Mouse (Mus musculus): ENCODE results near the gene Bckdhb. TPM values are rescaled to one million over a fixed set of nuclear protein-coding genes. Genes with fewer than 3 reads are reported as not detected.

Bckdhb gene
- polyA plus RNA-seq, 1 experiment from 2014 or later: 35.6 TPM

- 84% methylated on average over 12 of the region's 12 CpGs for WGBS
- H3K27ac ChIP-seq (ENCODE audit: low read depth, low read length): no peak overlapping the region
- no peak overlapping the region for H3K4me2 ChIP-seq (ENCODE audit: low read length)
- no peaks in the 10 kb centered on the region for H3K36me3 ChIP-seq (ENCODE audit: control insufficient read depth, insufficient read depth, low read length)
- H3K27me3 ChIP-seq (replicated peaks; ENCODE audit: control insufficient read depth, insufficient read depth, low read length): no peaks in the 10 kb centered on the region
- no peaks in the 10 kb centered on the region for H3K9me3 ChIP-seq (replicated peaks; ENCODE audit: control insufficient read depth, low read length)
- H3K9ac ChIP-seq (ENCODE audit: low read length): no peak overlapping the region
- peaks cover 12% of the 10 kb centered on the region for H3K4me1 ChIP-seq (ENCODE audit: control insufficient read depth, insufficient read depth, low read length)
- H3K4me3 ChIP-seq (ENCODE audit: low read depth, low read length): no peak overlapping the region
- ATAC-seq: no peak
- no peak for DNase-seq (ENCODE audit: low spot score)
These were observed 188.1 kb downstream of the Bckdhb start for GRCm38 (mm10) chr9:84112842-84113568.

GRCm38 (mm10) chr9:84114254-84114653 is 189.3 kb downstream of the Bckdhb start:
- 90% methylated on average over 13 of the region's 13 CpGs for WGBS
- H3K36me3 ChIP-seq (ENCODE audit: control insufficient read depth, insufficient read depth, low read length): no peaks in the 10 kb centered on the region
- DNase-seq (ENCODE audit: low spot score) (no peak), ATAC-seq (no peak)
- H3K4me2 ChIP-seq (ENCODE audit: low read length): no peak overlapping the region
- no peak overlapping the region for H3K27ac ChIP-seq (ENCODE audit: low read depth, low read length)
- H3K9ac ChIP-seq (ENCODE audit: low read length): no peak overlapping the region
- H3K27me3 ChIP-seq (replicated peaks; ENCODE audit: control insufficient read depth, insufficient read depth, low read length): no peaks in the 10 kb centered on the region
- H3K4me3 ChIP-seq (ENCODE audit: low read depth, low read length): no peak overlapping the region
- H3K9me3 ChIP-seq (replicated peaks; ENCODE audit: control insufficient read depth, low read length): no peaks in the 10 kb centered on the region
- peaks cover 12% of the 10 kb centered on the region for H3K4me1 ChIP-seq (ENCODE audit: control insufficient read depth, insufficient read depth, low read length)

- Histone ChIP-seq H3K27me3 (replicated peaks; ENCODE audit: control insufficient read depth, insufficient read depth, low read length) (no peaks in the 10 kb centered on the region), H3K9me3 (replicated peaks; ENCODE audit: control insufficient read depth, low read length) (no peaks in the 10 kb centered on the region), H3K4me2 (ENCODE audit: low read length) (no peak overlapping the region), H3K9ac (ENCODE audit: low read length) (no peak overlapping the region), H3K4me3 (ENCODE audit: low read depth, low read length) (no peak overlapping the region), H3K27ac (ENCODE audit: low read depth, low read length) (no peak overlapping the region), H3K36me3 (ENCODE audit: control insufficient read depth, insufficient read depth, low read length) (no peaks in the 10 kb centered on the region), H3K4me1 (ENCODE audit: control insufficient read depth, insufficient read depth, low read length) (no peaks in the 10 kb centered on the region)
- 0 out of 2 replicates have a peak, but pooled peaks have one; percentile 52 for ATAC-seq
- no peak for DNase-seq (ENCODE audit: low spot score)
- WGBS: 85% methylated on average over 5 of the region's 5 CpGs
These were observed 192.4 kb downstream of the Bckdhb start for GRCm38 (mm10) chr9:84117337-84117736.

GRCm38 (mm10) chr9:84124996-84125395 is 200.1 kb downstream of the Bckdhb start:
- H3K4me3 ChIP-seq (ENCODE audit: low read depth, low read length): no peak overlapping the region
- DNase-seq (ENCODE audit: low spot score) (no peak), ATAC-seq (no peak)
- no peak overlapping the region for H3K4me2 ChIP-seq (ENCODE audit: low read length)
- H3K9me3 ChIP-seq (replicated peaks; ENCODE audit: control insufficient read depth, low read length): no peaks in the 10 kb centered on the region
- no peak overlapping the region for H3K27ac ChIP-seq (ENCODE audit: low read depth, low read length)
- H3K9ac ChIP-seq (ENCODE audit: low read length): no peak overlapping the region
- no peaks in the 10 kb centered on the region for H3K36me3 ChIP-seq (ENCODE audit: control insufficient read depth, insufficient read depth, low read length)
- 97% methylated on average over 5 of the region's 5 CpGs for WGBS
- H3K4me1 ChIP-seq (ENCODE audit: control insufficient read depth, insufficient read depth, low read length): no peaks in the 10 kb centered on the region
- no peaks in the 10 kb centered on the region for H3K27me3 ChIP-seq (replicated peaks; ENCODE audit: control insufficient read depth, insufficient read depth, low read length)

- Histone ChIP-seq H3K4me3 (ENCODE audit: low read depth, low read length) (no peak overlapping the region), H3K27ac (ENCODE audit: low read depth, low read length) (no peak overlapping the region), H3K9me3 (replicated peaks; ENCODE audit: control insufficient read depth, low read length) (no peaks in the 10 kb centered on the region), H3K4me2 (ENCODE audit: low read length) (no peak overlapping the region), H3K4me1 (ENCODE audit: control insufficient read depth, insufficient read depth, low read length) (no peaks in the 10 kb centered on the region), H3K27me3 (replicated peaks; ENCODE audit: control insufficient read depth, insufficient read depth, low read length) (no peaks in the 10 kb centered on the region), H3K36me3 (ENCODE audit: control insufficient read depth, insufficient read depth, low read length) (no peaks in the 10 kb centered on the region), H3K9ac (ENCODE audit: low read length) (no peak overlapping the region)
- 91% methylated on average over 6 of the region's 6 CpGs for whole genome bisulfite sequencing
- ATAC-seq (no peak), DNase-seq (ENCODE audit: low spot score) (no peak)
These were observed 205.4 kb downstream of the Bckdhb start for GRCm38 (mm10) chr9:84130338-84130737.

- Histone ChIP-seq H3K4me3 (ENCODE audit: low read depth, low read length) (no peak overlapping the region), H3K4me2 (ENCODE audit: low read length) (no peak overlapping the region), H3K4me1 (ENCODE audit: control insufficient read depth, insufficient read depth, low read length) (no peaks in the 10 kb centered on the region), H3K9ac (ENCODE audit: low read length) (no peak overlapping the region), H3K9me3 (replicated peaks; ENCODE audit: control insufficient read depth, low read length) (no peaks in the 10 kb centered on the region), H3K27ac (ENCODE audit: low read depth, low read length) (no peak overlapping the region), H3K27me3 (replicated peaks; ENCODE audit: control insufficient read depth, insufficient read depth, low read length) (no peaks in the 10 kb centered on the region), H3K36me3 (ENCODE audit: control insufficient read depth, insufficient read depth, low read length) (no peaks in the 10 kb centered on the region)
- whole genome bisulfite sequencing: 92% methylated on average over 12 of the region's 12 CpGs
- DNase-seq (ENCODE audit: low spot score): no peak
- no peak for ATAC-seq
These were observed 210.1 kb downstream of the Bckdhb start for GRCm38 (mm10) chr9:84135062-84135461.

GRCm38 (mm10) chr9:84137192-84137591 is 212.2 kb downstream of the Bckdhb start:
- ATAC-seq (no peak), DNase-seq (ENCODE audit: low spot score) (no peak)
- Histone ChIP-seq H3K36me3 (ENCODE audit: control insufficient read depth, insufficient read depth, low read length) (no peaks in the 10 kb centered on the region), H3K4me3 (ENCODE audit: low read depth, low read length) (no peak overlapping the region), H3K4me1 (ENCODE audit: control insufficient read depth, insufficient read depth, low read length) (no peaks in the 10 kb centered on the region), H3K27me3 (replicated peaks; ENCODE audit: control insufficient read depth, insufficient read depth, low read length) (no peaks in the 10 kb centered on the region), H3K9me3 (replicated peaks; ENCODE audit: control insufficient read depth, low read length) (no peaks in the 10 kb centered on the region), H3K4me2 (ENCODE audit: low read length) (no peak overlapping the region), H3K9ac (ENCODE audit: low read length) (no peak overlapping the region), H3K27ac (ENCODE audit: low read depth, low read length) (no peak overlapping the region)
- WGBS: 92% methylated on average over 6 of the region's 6 CpGs

GRCm38 (mm10) chr9:84148124-84148523 is 223.2 kb downstream of the Bckdhb start:
- ATAC-seq (no peak), DNase-seq (ENCODE audit: low spot score) (no peak)
- Histone ChIP-seq H3K4me3 (ENCODE audit: low read depth, low read length) (no peak overlapping the region), H3K27ac (ENCODE audit: low read depth, low read length) (no peak overlapping the region), H3K27me3 (replicated peaks; ENCODE audit: control insufficient read depth, insufficient read depth, low read length) (no peaks in the 10 kb centered on the region), H3K36me3 (ENCODE audit: control insufficient read depth, insufficient read depth, low read length) (no peaks in the 10 kb centered on the region), H3K4me1 (ENCODE audit: control insufficient read depth, insufficient read depth, low read length) (no peaks in the 10 kb centered on the region), H3K4me2 (ENCODE audit: low read length) (no peak overlapping the region), H3K9me3 (replicated peaks; ENCODE audit: control insufficient read depth, low read length) (no peaks in the 10 kb centered on the region), H3K9ac (ENCODE audit: low read length) (no peak overlapping the region)
- WGBS: 91% methylated on average over 2 of the region's 2 CpGs
